Mouse (Mus musculus): ENCODE results near the gene E130208F15Rik. TPM values are rescaled to one million over a fixed set of nuclear protein-coding genes. Genes with fewer than 3 reads are reported as not detected.

E130208F15Rik gene
- polyA plus RNA-seq, 1 experiment from 2014 or later, result not detected

DNA sequence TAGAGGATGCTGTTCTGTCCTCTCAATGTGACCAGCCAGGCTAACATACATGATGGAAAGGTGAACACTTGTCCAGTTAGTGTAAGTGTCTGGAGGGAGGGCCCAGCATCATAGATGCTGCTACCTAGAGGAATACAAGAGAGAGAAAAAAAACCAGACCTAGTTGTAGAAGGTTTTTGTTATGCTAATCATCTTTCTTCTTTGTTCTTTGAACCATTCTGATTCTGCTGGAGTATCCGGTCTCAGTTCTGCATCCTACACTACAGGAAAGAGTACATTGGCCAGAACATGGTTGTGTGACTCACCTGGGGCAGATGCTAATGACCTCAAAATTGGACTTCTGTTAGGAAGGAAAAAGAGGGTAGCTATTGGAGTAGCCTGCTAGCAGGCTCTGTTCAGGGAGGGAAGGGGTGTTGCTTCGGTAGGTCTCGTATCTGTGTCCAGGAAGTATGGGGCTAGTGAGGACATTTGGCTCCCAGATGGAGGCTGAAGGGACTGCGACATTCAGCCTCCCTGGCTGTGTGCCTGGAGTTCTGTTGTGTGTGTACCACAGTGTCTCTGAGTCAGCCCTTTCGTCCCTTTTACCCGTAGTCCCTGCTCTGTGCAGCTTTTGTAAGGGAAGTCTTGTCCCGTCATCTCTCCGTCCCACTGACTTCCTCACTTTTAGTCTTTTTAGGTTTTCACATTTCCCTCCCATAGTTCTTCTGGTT is 34.7 kb upstream of the E130208F15Rik start:
- Histone ChIP-seq H3K27ac (replicated peaks; ENCODE audit: low read depth, low read length) (no peak overlapping the region), H3K9ac (replicated peaks; ENCODE audit: low read length) (no peak overlapping the region), H3K9me3 (ENCODE audit: control insufficient read depth, low read length) (no peaks in the 10 kb centered on the region), H3K36me3 (ENCODE audit: control insufficient read depth, insufficient read depth, low read length) (no peaks in the 10 kb centered on the region), H3K4me1 (ENCODE audit: control insufficient read depth, insufficient read depth, low read length) (0 out of 2 replicates have a peak, but pooled peaks cover 4% of the 10 kb centered on the region), H3K4me2 (ENCODE audit: low read length) (no peak overlapping the region), H3K4me3 (replicated peaks; ENCODE audit: low read depth, low read length) (no peak overlapping the region), H3K27me3 (ENCODE audit: control insufficient read depth, insufficient read depth, low read length) (no peaks in the 10 kb centered on the region)
- 65% methylated on average over 8 of the region's 8 CpGs for WGBS
- no peak for ATAC-seq (ENCODE audit: low FRiP score, low TSS enrichment)
- no peak for DNase-seq

DNA sequence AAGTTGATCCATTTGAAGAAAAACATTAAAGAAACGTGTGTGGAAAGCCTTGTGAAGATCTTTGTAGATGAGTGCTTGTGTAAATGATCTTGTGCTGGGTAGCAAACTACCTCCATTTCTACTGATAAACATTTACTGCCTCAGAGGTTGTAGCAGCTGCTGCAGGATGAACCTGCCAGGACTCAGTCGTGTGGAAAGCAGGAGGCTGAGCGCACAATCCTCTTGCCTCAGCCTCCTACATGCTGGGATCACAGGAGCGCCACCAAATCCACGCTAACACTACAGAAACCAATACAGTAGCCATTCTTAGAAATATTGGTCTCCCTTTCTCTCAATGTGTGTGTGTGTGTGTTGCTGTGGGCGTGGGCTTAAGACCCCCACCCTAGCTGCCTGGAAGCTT is 33.5 kb upstream of the E130208F15Rik start:
- 72% methylated on average over 6 of the region's 6 CpGs for WGBS
- Histone ChIP-seq H3K36me3 (ENCODE audit: control insufficient read depth, insufficient read depth, low read length) (no peaks in the 10 kb centered on the region), H3K27ac (replicated peaks; ENCODE audit: low read depth, low read length) (no peak overlapping the region), H3K4me3 (replicated peaks; ENCODE audit: low read depth, low read length) (no peak overlapping the region), H3K4me1 (ENCODE audit: control insufficient read depth, insufficient read depth, low read length) (peaks cover 11% of the 10 kb centered on the region), H3K9ac (replicated peaks; ENCODE audit: low read length) (no peak overlapping the region), H3K4me2 (ENCODE audit: low read length) (no peak overlapping the region), H3K27me3 (ENCODE audit: control insufficient read depth, insufficient read depth, low read length) (no peaks in the 10 kb centered on the region), H3K9me3 (ENCODE audit: control insufficient read depth, low read length) (no peaks in the 10 kb centered on the region)
- ATAC-seq (ENCODE audit: low FRiP score, low TSS enrichment), result no peak
- no peak for DNase-seq

DNA sequence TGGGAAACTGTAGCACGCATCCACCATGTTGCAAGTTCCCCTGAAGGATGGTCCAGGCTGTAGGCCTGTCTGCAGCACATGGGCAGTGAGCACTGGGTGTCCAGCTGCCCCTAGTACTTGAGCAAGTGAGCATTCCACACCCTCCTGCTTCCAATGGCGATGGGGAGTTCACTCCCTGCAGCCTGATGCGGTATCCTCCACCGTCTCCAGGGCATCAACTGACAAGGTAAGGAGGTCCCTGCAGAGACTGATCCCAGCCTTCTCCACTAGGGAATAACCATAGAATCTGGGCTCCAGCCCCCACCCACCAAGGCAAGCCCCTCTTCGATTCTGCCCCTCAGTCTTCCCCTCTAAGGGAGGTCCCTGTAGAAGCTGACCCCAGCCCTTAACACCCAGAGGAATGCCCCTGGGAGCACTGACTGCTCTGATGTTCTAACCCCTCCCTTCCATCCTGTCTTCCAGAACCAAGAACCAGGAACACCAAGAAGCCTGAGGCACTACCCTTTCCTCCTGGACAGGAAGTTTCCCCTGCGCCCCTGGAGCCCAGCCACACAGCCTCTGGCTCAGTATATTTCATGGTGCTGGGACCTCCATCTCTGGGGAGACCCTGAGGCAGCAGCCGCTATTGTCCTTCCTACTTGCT is 32.3 kb upstream of the E130208F15Rik start:
- Histone ChIP-seq H3K36me3 (ENCODE audit: control insufficient read depth, insufficient read depth, low read length) (peaks cover 7% of the 10 kb centered on the region), H3K4me1 (ENCODE audit: control insufficient read depth, insufficient read depth, low read length) (peaks cover 17% of the 10 kb centered on the region), H3K9me3 (ENCODE audit: control insufficient read depth, low read length) (no peaks in the 10 kb centered on the region), H3K4me3 (replicated peaks; ENCODE audit: low read depth, low read length) (no peak overlapping the region), H3K27me3 (ENCODE audit: control insufficient read depth, insufficient read depth, low read length) (no peaks in the 10 kb centered on the region), H3K9ac (replicated peaks; ENCODE audit: low read length) (no peak overlapping the region), H3K4me2 (ENCODE audit: low read length) (no peak overlapping the region), H3K27ac (replicated peaks; ENCODE audit: low read depth, low read length) (no peak overlapping the region)
- ATAC-seq (ENCODE audit: low FRiP score, low TSS enrichment) (no peak), DNase-seq (no peak)
- WGBS, result 74% methylated on average over 7 of the region's 7 CpGs

DNA sequence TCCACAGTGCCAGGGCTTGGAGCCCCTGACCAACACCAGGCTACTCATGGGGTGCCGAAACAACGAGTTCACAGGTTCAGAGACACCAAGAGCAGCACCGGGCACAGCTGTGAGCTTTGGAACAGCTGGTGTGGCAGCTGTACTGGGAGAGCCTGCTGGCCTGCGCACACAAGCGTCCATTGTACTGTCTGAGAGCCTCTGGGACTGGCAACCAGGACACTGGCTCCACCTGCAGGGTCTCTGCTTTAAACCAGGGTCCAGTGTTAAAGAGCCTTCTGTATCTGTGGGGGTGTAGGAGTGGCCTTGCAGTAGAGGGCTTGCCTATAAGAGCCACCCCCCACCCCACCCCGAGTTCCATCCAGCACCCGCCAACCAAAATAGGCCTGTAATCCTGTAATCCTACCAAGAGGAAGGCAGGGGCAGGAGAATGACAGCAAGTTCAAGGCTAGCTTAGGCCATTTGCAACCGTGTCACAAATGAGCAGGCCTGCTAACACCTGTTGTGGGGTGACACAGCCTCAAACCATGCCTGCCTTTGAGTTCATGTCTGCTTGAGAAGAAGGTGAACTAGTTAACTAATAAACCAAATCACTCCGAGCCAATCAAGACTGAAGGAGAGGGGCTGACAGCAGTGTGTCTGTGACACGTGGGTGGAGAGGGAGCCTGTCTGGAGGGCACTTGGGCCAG is 31.7 kb upstream of the E130208F15Rik start:
- 55% methylated on average over 10 of the region's 10 CpGs for WGBS
- Histone ChIP-seq H3K27me3 (ENCODE audit: control insufficient read depth, insufficient read depth, low read length) (no peaks in the 10 kb centered on the region), H3K4me3 (replicated peaks; ENCODE audit: low read depth, low read length) (no peak overlapping the region), H3K9me3 (ENCODE audit: control insufficient read depth, low read length) (no peaks in the 10 kb centered on the region), H3K27ac (replicated peaks; ENCODE audit: low read depth, low read length) (no peak overlapping the region), H3K4me1 (ENCODE audit: control insufficient read depth, insufficient read depth, low read length) (peaks cover 19% of the 10 kb centered on the region), H3K36me3 (ENCODE audit: control insufficient read depth, insufficient read depth, low read length) (peaks cover 13% of the 10 kb centered on the region), H3K4me2 (ENCODE audit: low read length) (no peak overlapping the region), H3K9ac (replicated peaks; ENCODE audit: low read length) (no peak overlapping the region)
- ATAC-seq (ENCODE audit: low FRiP score, low TSS enrichment) (no peak), DNase-seq (peak; percentile 34)

DNA sequence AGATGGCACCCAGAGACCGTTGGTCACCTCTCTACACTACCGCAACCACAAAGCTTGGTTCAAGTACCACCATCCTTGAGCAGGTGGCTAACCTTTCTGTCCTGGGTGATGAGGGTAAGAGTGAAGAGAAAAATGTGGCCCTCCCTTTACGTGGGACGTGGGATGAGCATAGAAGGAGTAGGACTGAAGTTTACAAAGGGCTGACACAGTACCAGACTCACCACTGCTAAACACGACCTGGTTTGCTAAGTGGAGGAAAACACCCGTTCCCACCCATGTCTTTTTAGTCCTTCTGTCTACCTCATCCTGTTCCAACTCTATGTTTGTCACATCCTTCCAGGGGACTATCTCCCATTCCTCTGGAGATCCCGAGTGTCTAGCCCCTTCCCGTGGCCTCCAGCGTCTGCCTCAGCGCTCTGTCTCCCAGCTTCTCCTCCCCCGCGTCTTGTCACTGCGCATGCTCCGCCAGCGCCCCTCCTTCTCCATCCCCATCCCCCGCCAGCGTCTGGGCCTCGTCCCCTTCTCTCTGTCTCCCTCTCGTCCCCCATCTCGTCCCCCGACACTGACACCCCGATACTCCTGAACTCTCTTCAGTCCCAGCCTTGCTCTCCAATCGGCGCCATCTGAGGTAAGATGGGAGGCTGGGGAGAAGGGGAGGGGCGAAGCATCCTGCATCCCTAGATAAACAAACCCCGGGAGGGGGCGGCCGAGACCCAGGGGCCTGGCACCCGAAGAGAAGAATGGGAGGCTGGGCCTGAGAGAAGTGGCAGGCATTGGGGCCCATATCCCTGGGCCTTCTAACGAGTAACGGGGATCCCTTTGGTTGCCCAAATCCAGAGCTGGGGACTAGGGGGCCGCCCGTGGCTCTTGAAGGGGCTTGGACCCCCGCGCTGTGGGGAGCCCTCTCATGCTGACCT is 30.1 kb upstream of the E130208F15Rik start, which contains the start of gene Clip3:
Gene Clip3 (plus strand): TSS at position 514 of the 917 bp plus-strand sequence.
- ATAC-seq (ENCODE audit: low FRiP score, low TSS enrichment) (peak; percentile 83), DNase-seq (peak; percentile 94)
- H3K4me2 ChIP-seq (ENCODE audit: low read length), result peak within 1 kb of the TSS; percentile 78
- 6% methylated on average over 35 of the region's 35 CpGs for WGBS
- H3K27me3 ChIP-seq (ENCODE audit: control insufficient read depth, insufficient read depth, low read length), result no peaks in the 10 kb centered on the region
- peak within 1 kb of the TSS; percentile 78 for H3K4me3 ChIP-seq (replicated peaks; ENCODE audit: low read depth, low read length)
- H3K9me3 ChIP-seq (ENCODE audit: control insufficient read depth, low read length), result no peaks in the 10 kb centered on the region
- H3K27ac ChIP-seq (replicated peaks; ENCODE audit: low read depth, low read length), result peak within 1 kb of the TSS; percentile 50
- peaks cover 29% of the 10 kb centered on the region for H3K36me3 ChIP-seq (ENCODE audit: control insufficient read depth, insufficient read depth, low read length)
- H3K9ac ChIP-seq (replicated peaks; ENCODE audit: low read length), result peak within 1 kb of the TSS; percentile 91
- H3K4me1 ChIP-seq (ENCODE audit: control insufficient read depth, insufficient read depth, low read length), result peaks cover 19% of the 10 kb centered on the region

DNA sequence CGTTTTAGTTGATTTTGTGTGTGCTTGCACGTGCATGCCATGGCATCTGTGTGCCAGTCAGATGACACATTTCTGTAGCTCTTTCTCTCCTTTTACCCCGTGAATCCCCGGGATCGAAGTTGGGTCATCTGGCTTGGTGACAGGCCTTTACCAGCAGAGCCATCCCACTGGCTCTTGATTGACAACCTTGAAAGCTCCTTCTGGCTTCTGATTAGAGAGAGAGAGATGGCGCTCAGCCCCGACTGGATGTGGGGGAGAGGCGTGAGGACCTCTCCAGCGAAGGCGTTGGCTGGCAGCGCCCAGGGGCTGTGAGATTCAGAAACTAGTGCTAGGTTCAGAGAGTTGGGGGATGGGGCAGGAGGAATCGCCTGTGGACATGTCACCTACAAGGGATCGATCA is 27.7 kb upstream of the E130208F15Rik start:
- no peaks in the 10 kb centered on the region for H3K9me3 ChIP-seq (ENCODE audit: control insufficient read depth, low read length)
- H3K4me1 ChIP-seq (ENCODE audit: control insufficient read depth, insufficient read depth, low read length), result peaks cover 19% of the 10 kb centered on the region
- H3K9ac ChIP-seq (replicated peaks; ENCODE audit: low read length), result no peak overlapping the region; the same call in 1 of the 2 replicates
- DNase-seq (no peak), ATAC-seq (ENCODE audit: low FRiP score, low TSS enrichment) (no peak)
- H3K27me3 ChIP-seq (ENCODE audit: control insufficient read depth, insufficient read depth, low read length), result no peaks in the 10 kb centered on the region
- no peak overlapping the region for H3K4me3 ChIP-seq (replicated peaks; ENCODE audit: low read depth, low read length)
- no peak overlapping the region for H3K27ac ChIP-seq (replicated peaks; ENCODE audit: low read depth, low read length)
- peaks cover 52% of the 10 kb centered on the region for H3K36me3 ChIP-seq (ENCODE audit: control insufficient read depth, insufficient read depth, low read length)
- 72% methylated on average over 13 of the region's 13 CpGs for WGBS
- peak overlapping the region; percentile 11 for H3K4me2 ChIP-seq (ENCODE audit: low read length)

DNA sequence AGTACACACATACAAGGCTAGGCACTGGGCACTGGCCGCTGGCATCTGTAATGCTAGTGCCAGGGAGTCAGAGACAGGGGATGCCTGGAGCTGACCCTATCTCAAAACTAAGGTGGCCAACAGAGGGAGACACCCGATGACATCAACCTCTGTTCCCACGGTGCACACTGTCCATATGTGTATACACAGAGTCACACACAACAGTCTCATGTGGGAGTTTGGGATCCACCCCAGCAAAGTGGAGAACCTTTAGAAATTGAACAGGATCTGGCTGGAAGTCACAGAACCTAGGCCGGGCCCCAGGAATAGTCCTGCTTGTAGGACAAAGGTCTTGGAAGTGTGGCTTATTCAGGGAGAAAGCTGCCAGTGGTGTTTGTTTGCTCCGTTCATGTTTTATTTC is 27.2 kb upstream of the E130208F15Rik start:
- Histone ChIP-seq H3K4me3 (replicated peaks; ENCODE audit: low read depth, low read length) (no peak overlapping the region), H3K27ac (replicated peaks; ENCODE audit: low read depth, low read length) (no peak overlapping the region), H3K36me3 (ENCODE audit: control insufficient read depth, insufficient read depth, low read length) (peaks cover 57% of the 10 kb centered on the region), H3K4me2 (ENCODE audit: low read length) (peak overlapping the region; percentile 11; the same call in 1 of the 2 replicates), H3K9me3 (ENCODE audit: control insufficient read depth, low read length) (no peaks in the 10 kb centered on the region), H3K9ac (replicated peaks; ENCODE audit: low read length) (no peak overlapping the region; the same call in 1 of the 2 replicates), H3K27me3 (ENCODE audit: control insufficient read depth, insufficient read depth, low read length) (no peaks in the 10 kb centered on the region), H3K4me1 (ENCODE audit: control insufficient read depth, insufficient read depth, low read length) (peaks cover 19% of the 10 kb centered on the region)
- 94% methylated on average over 5 of the region's 5 CpGs for WGBS
- no peak for ATAC-seq (ENCODE audit: low FRiP score, low TSS enrichment)
- DNase-seq, result no peak

DNA sequence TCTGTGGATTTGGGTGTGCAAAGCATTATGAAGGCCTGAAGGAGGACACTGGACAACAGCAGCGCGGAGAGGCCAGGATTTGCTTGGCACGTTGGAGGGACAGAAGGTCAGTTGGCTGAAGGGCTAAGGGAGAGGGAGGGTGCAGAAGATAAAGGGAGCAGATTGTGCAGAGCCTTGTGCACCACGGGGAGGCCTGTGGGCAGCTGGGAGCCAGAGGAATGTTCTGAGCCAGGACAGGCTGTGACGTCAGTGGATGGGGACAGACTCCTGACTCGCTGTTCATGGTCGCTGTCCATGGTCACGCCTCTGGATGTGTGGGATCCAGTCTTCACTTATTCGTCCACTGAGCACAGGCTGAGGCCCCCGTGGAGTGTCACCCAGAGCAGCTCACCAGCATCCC is 26.4 kb upstream of the E130208F15Rik start:
- Histone ChIP-seq H3K4me1 (ENCODE audit: control insufficient read depth, insufficient read depth, low read length) (peaks cover 19% of the 10 kb centered on the region), H3K9ac (replicated peaks; ENCODE audit: low read length) (no peak overlapping the region), H3K36me3 (ENCODE audit: control insufficient read depth, insufficient read depth, low read length) (peaks cover 65% of the 10 kb centered on the region), H3K27me3 (ENCODE audit: control insufficient read depth, insufficient read depth, low read length) (no peaks in the 10 kb centered on the region), H3K4me2 (ENCODE audit: low read length) (no peak overlapping the region), H3K4me3 (replicated peaks; ENCODE audit: low read depth, low read length) (no peak overlapping the region), H3K9me3 (ENCODE audit: control insufficient read depth, low read length) (no peaks in the 10 kb centered on the region), H3K27ac (replicated peaks; ENCODE audit: low read depth, low read length) (no peak overlapping the region)
- DNase-seq, result no peak
- 78% methylated on average over 10 of the region's 10 CpGs for WGBS
- ATAC-seq (ENCODE audit: low FRiP score, low TSS enrichment), result no peak
